Mouse (Mus musculus): Measurements from ENCODE around the gene Spg11.
A peak's percentile ranks its signal among the peaks of the same experiment; 100 is the strongest.

DNA sequence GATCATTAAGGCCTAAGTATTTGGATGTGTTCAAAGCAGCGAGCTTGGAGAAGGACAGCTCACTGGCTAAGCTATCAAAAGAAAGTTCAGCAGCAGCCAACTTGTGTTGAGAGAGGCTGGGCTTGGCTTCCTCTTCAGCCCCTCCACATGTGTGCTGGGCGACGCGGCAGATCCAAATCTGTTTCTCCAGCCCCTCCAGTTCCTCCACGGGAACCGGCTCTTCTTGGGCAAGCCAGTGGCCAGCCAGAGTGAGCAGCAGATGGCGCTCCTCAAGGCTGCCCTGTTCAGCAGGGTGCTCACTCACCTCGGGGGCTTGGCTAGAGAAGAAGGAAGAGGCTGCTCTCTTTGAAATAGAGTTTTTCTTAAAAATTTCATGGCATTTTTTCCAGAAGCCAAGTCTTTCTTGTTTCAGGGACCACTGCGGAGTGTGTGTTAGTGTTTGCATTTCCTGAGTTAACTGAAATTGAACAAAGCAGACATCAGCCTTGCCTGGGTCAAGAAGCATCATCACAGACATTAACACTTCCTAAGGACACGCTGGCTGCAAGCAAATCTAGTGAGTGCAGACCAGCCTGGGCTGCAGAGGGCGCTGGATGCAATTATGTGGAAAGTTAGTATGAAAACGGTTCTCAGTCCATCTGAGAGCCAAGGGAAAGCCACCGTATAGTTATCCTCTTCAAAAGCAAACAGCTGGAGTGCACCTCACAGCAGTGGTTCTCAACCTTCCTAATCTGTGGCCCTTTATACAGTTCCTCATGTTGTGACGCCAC is 52.8 kb downstream of the Spg11 start:
- peak; percentile 36 for TF ChIP-seq CTCF (IDR thresholded peaks at IDR 0.05; ENCODE audit: low read depth)
- no peak for TF ChIP-seq EP300 (IDR thresholded peaks at IDR 0.05; ENCODE audit: low read depth)
